Mouse (Mus musculus): ENCODE results near the gene Htr3a. TPM values are rescaled to one million over a fixed set of nuclear protein-coding genes. Genes with fewer than 3 reads are reported as not detected.

Htr3a gene
- total RNA-seq (2023): not detected

GRCm38 (mm10) chr9:48910885-48911537 is at the start of gene Htr3a:
Htr3a (minus strand) TSS chr9:48911099.

Other genes with a start within 250 kb of the Htr3a start
- gene Zbtb16, start 74.9 kb downstream of the Htr3a start, total RNA-seq (2023): 1.7 TPM
- gene Htr3b, start 53.9 kb upstream of the Htr3a start, total RNA-seq (2023): not detected
- gene Usp28, start 74.3 kb upstream of the Htr3a start, total RNA-seq (2023): 108 TPM
- gene Zw10, start 144.5 kb upstream of the Htr3a start, total RNA-seq (2023): 39.8 TPM
- not detected for gene Tmprss5, start 170.2 kb upstream of the Htr3a start, total RNA-seq (2023)